Mouse (Mus musculus) layer of hippocampus, adult 11-12 months (tissue): ENCODE results near the gene Ehhadh.
"Not testable (repeated sequence)": the region's sequence is repeated elsewhere in the genome, so short reads cannot be mapped to it uniquely, and the experiment has no call there.

Experiments
- DNase-seq: peaks from one replicate; pipeline ENCODE4 v3.0.0; 2022; ENCODE audit warnings: low spot score

Gene Ehhadh

GRCm38 (mm10) chr16:21787516-21788353 is at the start of gene Ehhadh:
Gene Ehhadh (minus strand): TSS chr16:21787807.
- peak; percentile 47 for DNase-seq

DNA sequence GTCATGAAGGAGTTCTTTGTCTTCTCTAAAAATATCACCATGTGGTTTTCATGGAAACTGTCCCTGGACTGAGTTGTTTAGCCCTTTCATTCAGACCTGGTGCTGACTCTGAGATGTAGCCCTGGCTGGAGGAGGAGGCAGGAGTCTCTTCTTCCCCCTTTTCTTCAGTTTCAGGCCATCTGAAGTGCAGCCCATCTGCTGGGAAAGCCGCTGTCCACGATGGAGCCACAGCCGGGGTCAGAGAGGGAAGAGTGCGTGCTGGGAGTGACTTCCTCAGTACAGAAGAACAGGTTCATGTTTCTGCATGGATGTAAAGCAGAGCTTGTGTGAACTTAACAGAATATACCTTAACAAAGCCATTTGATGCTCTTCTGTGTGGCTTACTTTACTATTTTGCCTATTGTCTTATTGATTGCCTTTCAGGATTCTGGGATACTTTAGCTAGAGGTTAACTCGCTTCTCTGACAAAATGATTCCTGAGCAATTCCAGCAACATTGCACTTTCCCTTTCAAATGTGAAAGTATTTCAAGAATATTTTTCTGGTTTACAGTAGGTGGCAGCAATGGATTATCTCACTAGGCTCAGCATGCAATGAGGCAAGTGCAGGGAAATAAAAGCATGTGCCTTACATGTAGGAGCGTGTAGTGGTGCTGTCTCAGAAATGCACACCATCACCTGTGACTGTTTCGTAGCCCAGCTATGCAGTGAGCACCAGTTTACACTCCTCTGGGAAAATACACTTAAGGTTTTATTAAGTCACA is 48.9 kb upstream of the Ehhadh start:
- no peak for DNase-seq

- DNase-seq: no peak
Observed at GRCm38 (mm10) chr16:21835584-21835931, 48.0 kb upstream of the Ehhadh start.

DNA sequence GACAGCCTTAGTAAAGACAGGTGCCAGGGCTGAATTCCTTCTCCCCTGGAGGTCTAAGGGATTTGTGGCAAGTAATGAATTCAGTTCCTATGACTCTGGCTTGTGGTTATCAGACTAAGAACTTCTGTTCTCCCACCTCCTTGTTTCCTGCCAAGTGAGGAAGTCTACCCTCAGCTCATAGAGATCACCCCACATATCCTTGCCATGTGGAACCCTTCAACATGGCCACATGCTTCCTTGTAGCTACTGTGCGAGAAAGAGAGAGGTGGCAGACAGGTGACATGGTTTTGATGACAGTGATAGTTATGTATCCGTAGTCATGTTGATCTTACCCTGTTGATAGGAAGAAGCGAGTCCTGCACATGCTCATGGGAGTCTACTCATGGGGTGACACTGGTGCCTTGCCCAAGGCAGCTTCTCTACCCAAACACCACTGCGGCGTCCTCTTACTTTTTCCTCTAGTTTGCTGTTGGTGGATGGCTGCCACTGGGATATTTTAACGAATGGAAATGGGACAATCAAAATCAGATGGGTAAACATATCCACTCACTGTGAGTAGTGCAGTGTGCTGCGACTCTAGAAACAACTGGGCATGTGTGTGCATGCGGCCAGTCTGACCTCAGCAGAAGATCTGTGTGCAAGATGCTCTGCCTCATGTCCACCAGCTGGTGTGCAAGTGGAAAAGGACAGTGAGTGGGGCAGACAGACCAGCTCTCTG is 47.4 kb upstream of the Ehhadh start:
- no peak for DNase-seq

GRCm38 (mm10) chr16:21833970-21834369 is 46.4 kb upstream of the Ehhadh start:
- DNase-seq: no peak

- no peak for DNase-seq
Observed at GRCm38 (mm10) chr16:21833469-21833868, 45.9 kb upstream of the Ehhadh start.

GRCm38 (mm10) chr16:21831764-21832163 is 44.2 kb upstream of the Ehhadh start:
- DNase-seq: no peak

GRCm38 (mm10) chr16:21830784-21831183 is 43.2 kb upstream of the Ehhadh start:
- DNase-seq: no peak

GRCm38 (mm10) chr16:21829711-21830110 is 42.1 kb upstream of the Ehhadh start:
- DNase-seq: no peak

DNA sequence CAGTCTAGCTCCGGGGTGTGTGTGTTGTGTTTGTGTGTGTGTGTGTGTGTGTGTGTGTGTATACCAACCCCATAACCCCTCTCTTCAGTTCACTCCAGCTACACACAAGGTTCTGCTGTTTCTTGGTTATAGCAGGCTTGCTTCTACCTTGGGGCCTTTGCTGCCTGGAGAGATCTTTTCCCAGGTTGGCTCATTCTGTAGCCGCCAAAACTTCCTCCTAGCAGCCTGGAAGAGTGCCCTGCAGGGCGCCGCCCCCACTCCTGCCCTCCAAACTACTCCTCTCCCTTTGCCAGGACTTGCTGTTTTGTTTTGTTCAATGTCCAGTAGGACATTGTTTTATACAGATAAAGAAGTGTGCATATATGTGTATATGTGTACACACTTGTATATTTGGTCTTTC is 40.0 kb upstream of the Ehhadh start:
- no peak for DNase-seq

GRCm38 (mm10) chr16:21827153-21827552 is 39.5 kb upstream of the Ehhadh start:
- DNase-seq: no peak

- DNase-seq: no peak
Observed at GRCm38 (mm10) chr16:21825612-21826031, 38.0 kb upstream of the Ehhadh start.

- no peak for DNase-seq
Observed at GRCm38 (mm10) chr16:21818629-21819028, 31.0 kb upstream of the Ehhadh start.

DNA sequence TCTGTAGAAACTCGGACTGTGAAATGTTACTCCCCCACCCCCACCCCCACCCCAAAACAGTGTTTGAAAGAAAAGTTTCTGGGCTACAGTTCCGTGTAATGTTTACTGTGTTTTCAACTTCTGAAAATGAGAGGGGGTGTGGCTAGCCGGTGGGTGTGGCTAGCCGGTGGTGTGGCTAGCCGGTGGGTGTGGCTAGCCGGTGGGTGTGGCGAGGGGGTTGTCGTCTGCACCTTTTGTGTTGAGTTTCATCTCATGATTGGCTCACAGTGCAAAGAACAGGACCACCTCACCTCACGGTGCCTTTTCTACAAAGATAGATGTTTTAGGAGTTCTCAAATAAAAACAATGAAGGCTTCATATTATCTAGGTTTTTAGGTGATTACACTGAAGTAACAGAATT is 30.5 kb upstream of the Ehhadh start:
- no peak for DNase-seq

DNA sequence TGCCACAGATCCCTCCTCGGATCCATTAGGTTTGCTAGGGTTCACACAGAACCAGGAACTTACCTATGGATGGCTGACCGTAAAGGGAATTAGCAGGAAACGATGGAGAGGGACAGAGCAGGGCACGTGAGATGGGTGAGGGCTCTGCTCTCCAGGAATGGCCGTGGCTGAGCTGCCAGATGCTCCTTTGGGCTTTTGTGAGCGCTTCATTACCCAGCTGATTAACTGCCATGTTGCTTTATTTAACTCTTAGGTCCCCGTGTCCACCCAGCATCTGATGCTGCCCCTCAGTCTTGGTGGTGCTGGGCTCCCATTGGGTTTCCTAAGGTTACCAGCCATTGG is 28.0 kb upstream of the Ehhadh start:
- no peak for DNase-seq

DNA sequence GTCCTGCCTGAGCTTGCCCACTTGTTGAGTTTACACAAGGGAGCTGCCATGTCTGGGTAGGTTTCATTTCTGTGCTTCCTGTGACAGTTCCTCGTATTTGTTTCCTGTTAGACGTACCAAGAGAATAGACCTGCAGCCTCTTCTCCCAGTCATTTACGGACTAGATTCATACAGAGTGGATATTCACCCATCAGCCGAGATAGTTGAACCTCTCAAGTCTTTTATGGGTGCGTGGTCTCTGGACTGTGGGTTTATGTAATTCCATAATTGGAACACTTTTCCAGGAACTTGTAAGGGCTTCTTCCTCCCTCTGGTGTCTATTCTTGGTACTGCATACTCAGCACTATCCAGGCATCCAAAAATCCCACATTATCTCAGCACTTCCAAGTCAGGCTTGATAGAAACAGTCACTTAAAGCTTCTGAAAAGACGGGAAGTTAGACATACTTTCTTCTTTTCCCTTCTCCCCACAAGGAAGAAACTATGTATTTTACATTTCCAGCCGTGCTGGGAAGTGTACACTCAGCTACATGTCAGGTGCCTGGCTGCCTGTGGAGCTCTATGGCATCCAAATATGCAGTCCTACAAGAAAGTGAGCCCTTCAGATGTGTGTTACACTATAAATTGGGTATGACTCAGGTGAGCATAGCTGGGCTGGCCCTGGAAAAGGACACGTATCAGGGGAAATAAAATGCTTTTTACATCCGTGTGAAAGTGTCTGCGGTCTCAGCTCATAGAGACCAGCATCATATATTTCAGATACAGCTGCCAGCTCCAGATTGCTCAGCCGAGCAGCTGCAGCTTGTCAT is 27.5 kb upstream of the Ehhadh start:
- DNase-seq: peak; percentile 65

- no peak for DNase-seq
Observed at GRCm38 (mm10) chr16:21813164-21813834, 25.7 kb upstream of the Ehhadh start.

GRCm38 (mm10) chr16:21807786-21808185 is 20.2 kb upstream of the Ehhadh start:
- not testable (repeated sequence) for DNase-seq

DNA sequence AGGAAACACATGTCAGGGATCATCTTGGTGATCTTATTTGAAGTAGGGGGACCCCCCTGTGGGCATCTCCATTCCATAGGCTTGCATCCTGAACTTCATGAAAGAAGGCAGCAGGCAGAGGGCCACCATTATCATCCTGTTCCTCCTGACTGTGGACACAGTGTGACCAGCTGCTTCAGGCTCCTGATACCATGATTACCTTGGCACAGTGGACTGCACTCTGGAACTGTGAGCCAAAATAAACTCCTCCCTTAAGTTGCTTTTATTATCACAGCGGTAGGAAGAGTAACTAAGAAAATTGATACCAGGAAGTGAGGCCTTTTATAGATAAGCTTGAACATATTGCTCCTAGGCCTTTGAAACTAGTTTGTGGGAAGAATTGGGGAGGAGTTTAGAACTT is 19.3 kb upstream of the Ehhadh start:
- DNase-seq: no peak

- no peak for DNase-seq
Observed at GRCm38 (mm10) chr16:21804258-21804657, 16.7 kb upstream of the Ehhadh start.

GRCm38 (mm10) chr16:21795071-21795470 is 7.5 kb upstream of the Ehhadh start:
- DNase-seq: no peak

GRCm38 (mm10) chr16:21794697-21795045 is 7.1 kb upstream of the Ehhadh start:
- DNase-seq: no peak
